Mouse (Mus musculus) spleen, adult 2 months (tissue): ENCODE measurements around the gene Tmod2. TPM values are rescaled to one million over a fixed set of nuclear protein-coding genes. Genes with fewer than 3 reads are reported as not detected.

Source experiments
- DNase-seq, 2 experiments: peaks; one replicate each; pipeline versions ENCODE4 v3.0.0 to v3.0.0-alpha.2; 2012 to 2021; ENCODE audit warnings: low spot score in 2 of 2, low read depth in 1 of 2
- H3K27ac ChIP-seq: fragments of 200-500 bp; 2 replicates; pipeline ENCODE4 v1.5.1; 2012; ENCODE audit warnings: low read length, inconsistent platforms; ENCODE audit not compliant: insufficient read depth
- H3K27me3 ChIP-seq: fragments of 200-500 bp; 2 replicates; pipeline ENCODE4 v1.6.1; 2012; ENCODE audit warnings: mild to moderate bottlenecking, moderate library complexity, low read length, inconsistent platforms; ENCODE audit not compliant: control insufficient read depth, insufficient read depth
- H3K36me3 ChIP-seq: fragments of 200-500 bp; 2 replicates; pipeline ENCODE4 v1.6.1; 2012; ENCODE audit warnings: mild to moderate bottlenecking, low read length, inconsistent platforms; ENCODE audit not compliant: control insufficient read depth, insufficient read depth
- H3K4me1 ChIP-seq: fragments of 200-500 bp; 2 replicates; pipeline ENCODE4 v1.6.1; 2011; ENCODE audit warnings: inconsistent platforms; ENCODE audit not compliant: control insufficient read depth, insufficient read depth, insufficient read length
- H3K4me3 ChIP-seq: fragments of 200-500 bp; 2 replicates; pipeline ENCODE4 v1.5.1; 2011; ENCODE audit warnings: mild to moderate bottlenecking, inconsistent platforms; ENCODE audit not compliant: insufficient read depth, insufficient read length; ENCODE audit errors: extremely low read depth
- CTCF ChIP-seq: fragments of 200-500 bp; IDR thresholded peaks from 2 replicates; pipeline ENCODE4 v1.5.1; 2011; ENCODE audit warnings: mild to moderate bottlenecking, inconsistent platforms; ENCODE audit not compliant: insufficient read depth, insufficient read length, insufficient replicate concordance; ENCODE audit errors: extremely low read depth
- POLR2A ChIP-seq: fragments of 200-500 bp; IDR thresholded peaks from 2 replicates; pipeline ENCODE4 v1.6.1; 2011; ENCODE audit warnings: low read depth, low read length, inconsistent platforms
- WGBS: fragments of 180-500 bp; shearing (Covaris S2); methylation state at CpG from one replicate; pipeline ENCODE4 v1.1.7; 2018; 5-methylcytosine and 5-hydroxymethylcytosine counted together
- polyA plus RNA-seq: library from polyadenylated mRNA; depleted of rRNA; stranded (reverse); fragments of >200 nt; gene quantifications from 2 replicates; pipeline ENCODE4 v1.2.3, GENCODE M21; 2012

The Tmod2 gene
- polyA plus RNA-seq, 1 experiment = 0.19 TPM

DNA sequence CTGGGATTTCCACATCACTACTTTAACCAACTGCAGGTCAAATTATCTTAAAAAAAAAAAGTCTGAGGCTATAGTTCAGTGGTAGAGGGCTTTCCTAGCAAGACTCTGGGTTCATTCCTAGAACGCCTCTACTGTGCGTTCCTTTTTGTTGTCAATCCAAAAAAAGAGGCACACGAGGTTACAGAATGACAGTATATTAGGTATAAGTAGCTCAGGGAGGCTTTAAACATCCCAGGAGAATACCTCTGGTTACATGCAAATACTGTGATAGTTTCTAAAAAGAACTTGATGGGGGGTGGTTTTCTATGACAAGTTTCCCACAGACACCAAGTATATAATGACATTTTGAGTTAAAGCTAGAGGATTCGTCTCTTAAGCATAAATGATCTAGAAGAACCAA, 3.6 kb downstream of the Tmod2 start:
- TF ChIP-seq CTCF = no peak
- TF ChIP-seq POLR2A = no peak
- Histone ChIP-seq H3K4me3 (no peak overlapping the region), H3K27ac (no peak overlapping the region), H3K4me1 (peaks cover 4% of the 10 kb centered on the region; the same call in 1 of the 2 replicates), H3K36me3 (no peaks in the 10 kb centered on the region), H3K27me3 (peaks cover 11% of the 10 kb centered on the region)
- 74% methylated on average over 4 of the region's 4 CpGs for WGBS
- DNase-seq = no peak

- no peak for DNase-seq
- no peak overlapping the region for H3K4me3 ChIP-seq
- WGBS = 30% methylated on average over 12 of the region's 12 CpGs
- TF ChIP-seq POLR2A (no peak), CTCF (no peak)
- no peaks in the 10 kb centered on the region for H3K4me1 ChIP-seq
- no peaks in the 10 kb centered on the region for H3K27me3 ChIP-seq
- H3K36me3 ChIP-seq = no peaks in the 10 kb centered on the region
- H3K27ac ChIP-seq = no peak overlapping the region
Measured at GRCm38 (mm10) chr9:75601510-75601909, 9.6 kb downstream of the Tmod2 start.

GRCm38 (mm10) chr9:75600166-75600934, 10.8 kb downstream of the Tmod2 start:
- H3K36me3 ChIP-seq = no peaks in the 10 kb centered on the region
- no peak overlapping the region for H3K27ac ChIP-seq
- DNase-seq = no peak
- no peak for TF ChIP-seq CTCF
- TF ChIP-seq POLR2A = no peak
- H3K4me3 ChIP-seq = no peak overlapping the region
- H3K27me3 ChIP-seq = no peaks in the 10 kb centered on the region
- no peaks in the 10 kb centered on the region for H3K4me1 ChIP-seq
- 80% methylated on average over 7 of the region's 7 CpGs for WGBS

DNA sequence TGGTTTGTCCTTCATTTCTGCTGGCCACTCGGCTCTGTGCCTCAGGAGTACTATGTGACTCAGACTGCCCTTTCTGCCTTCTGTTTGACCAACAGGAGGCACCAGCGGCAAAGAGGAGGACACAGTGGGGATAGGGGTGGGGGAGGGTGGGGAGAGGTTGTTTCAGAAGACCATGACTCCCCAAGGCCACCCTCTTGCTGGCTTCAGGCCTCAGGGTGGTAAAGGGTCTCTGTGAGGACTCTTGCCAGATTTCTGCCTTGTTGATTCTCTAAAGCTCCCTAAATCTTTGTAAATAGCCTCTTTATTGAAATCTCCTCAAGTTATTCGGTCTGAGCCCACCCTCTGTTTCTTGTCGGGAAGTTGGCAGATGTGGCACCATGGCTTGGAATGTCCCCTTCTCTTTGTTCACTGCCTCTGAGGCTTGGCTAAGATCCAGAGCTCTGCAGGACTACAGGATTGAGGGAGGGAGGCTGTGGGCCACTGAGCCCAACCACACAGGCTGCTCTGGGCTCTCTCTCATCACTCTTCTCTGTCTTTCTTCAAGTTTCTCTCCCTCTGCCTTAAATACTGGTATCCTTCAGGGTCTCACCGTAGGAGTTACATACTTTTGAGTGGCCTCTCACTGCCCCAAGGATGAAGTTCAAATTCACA, 11.8 kb downstream of the Tmod2 start:
- no peaks in the 10 kb centered on the region for H3K4me1 ChIP-seq
- H3K36me3 ChIP-seq = no peaks in the 10 kb centered on the region
- no peaks in the 10 kb centered on the region for H3K27me3 ChIP-seq
- H3K4me3 ChIP-seq = no peak overlapping the region
- TF ChIP-seq CTCF (no peak), POLR2A (no peak)
- no peak for DNase-seq
- no peak overlapping the region for H3K27ac ChIP-seq
- 71% methylated on average over 5 of the region's 5 CpGs for WGBS

DNA sequence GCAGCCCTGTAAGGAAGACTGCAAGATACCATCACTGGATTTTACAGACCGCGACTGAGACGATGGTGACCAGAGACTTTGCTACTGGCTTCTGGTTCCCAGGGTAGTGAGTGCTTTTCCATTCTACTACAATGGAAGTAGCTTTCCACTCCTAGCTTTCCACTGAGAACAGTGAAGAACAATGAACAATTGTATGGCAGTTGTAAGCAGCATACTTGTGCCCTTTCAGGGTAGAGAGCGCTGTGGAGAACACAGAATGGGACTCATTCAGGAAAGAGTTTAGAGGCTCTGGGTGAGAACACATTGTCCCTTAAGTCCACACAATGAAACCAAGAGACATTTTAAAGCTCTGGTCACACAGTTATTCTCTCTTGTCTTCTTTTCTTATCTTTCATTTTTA, 13.5 kb downstream of the Tmod2 start:
- H3K4me1 ChIP-seq = no peaks in the 10 kb centered on the region
- H3K27me3 ChIP-seq = no peaks in the 10 kb centered on the region
- H3K27ac ChIP-seq = no peak overlapping the region
- no peak for TF ChIP-seq CTCF
- no peak for TF ChIP-seq POLR2A
- 83% methylated on average over 4 of the region's 4 CpGs for WGBS
- no peak for DNase-seq
- H3K4me3 ChIP-seq = no peak overlapping the region
- H3K36me3 ChIP-seq = no peaks in the 10 kb centered on the region

DNA sequence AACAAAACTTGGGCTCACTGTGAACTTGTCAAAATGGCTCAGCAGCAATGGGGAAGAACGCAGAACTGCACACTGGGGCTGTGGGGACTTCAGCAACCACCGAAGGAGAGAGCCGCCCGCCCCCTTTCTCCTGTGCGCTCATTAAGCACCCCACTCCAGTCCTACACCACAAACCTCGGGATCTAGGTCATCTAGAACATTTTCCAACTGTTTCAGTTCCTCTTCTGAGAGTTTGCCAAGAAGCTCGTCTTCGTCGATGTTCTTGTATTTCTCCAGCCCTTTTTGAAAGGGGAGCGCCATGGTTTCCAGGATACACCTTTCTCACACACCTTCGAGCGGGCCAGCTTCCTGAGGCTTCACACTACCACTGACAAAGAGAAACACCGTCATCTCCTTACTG, 14.1 kb downstream of the Tmod2 start:
- Histone ChIP-seq H3K4me3 (no peak overlapping the region), H3K27me3 (no peaks in the 10 kb centered on the region), H3K27ac (no peak overlapping the region), H3K4me1 (no peaks in the 10 kb centered on the region), H3K36me3 (no peaks in the 10 kb centered on the region)
- no peak for DNase-seq
- no peak for TF ChIP-seq POLR2A
- no peak for TF ChIP-seq CTCF
- 66% methylated on average over 13 of the region's 13 CpGs for WGBS

- H3K36me3 ChIP-seq = no peaks in the 10 kb centered on the region
- no peaks in the 10 kb centered on the region for H3K4me1 ChIP-seq
- H3K27me3 ChIP-seq = no peaks in the 10 kb centered on the region
- no peak overlapping the region for H3K27ac ChIP-seq
- WGBS = 85% methylated on average over 5 of the region's 5 CpGs
- H3K4me3 ChIP-seq = no peak overlapping the region
- TF ChIP-seq CTCF (no peak), POLR2A (no peak)
- no peak for DNase-seq
Measured at GRCm38 (mm10) chr9:75593481-75593880, 17.6 kb downstream of the Tmod2 start.
